ENCODE assay signal across 25 mouse cellular contexts in genomic region chr11:87570743-87571142, GRCm38 (mm10). TPM values are rescaled to one million over a fixed set of nuclear protein-coding genes. Genes with fewer than 3 reads are reported as not detected.
DNase-seq lines count a peak whose midpoint lies in the region; ATAC-seq lines count a peak whose summit lies in the region.
"Had no signal": no experiment of that assay in that cellular context is flagged by ENCODE, and none has a peak within 500 bp of the region (broad histone marks: within the 10 kb centered on the region; RNA-seq: fewer than 3 reads in every experiment).

No protein-coding gene starts in this region.

- H3K36me3 ChIP-seq in heart, embryonic 15.5 days, result no peaks in the 10 kb centered on the region
- H3K36me3 ChIP-seq: G1E; hindbrain, embryonic 10.5 days; limb, embryonic 12.5 days; liver, embryonic 15.5 days had no signal

- no peak overlapping the region for H3K4me3 ChIP-seq in heart, embryonic 15.5 days
- H3K4me3 ChIP-seq: erythroblast, embryonic 14.5 days; forebrain, embryonic 13.5 days; hindbrain, embryonic 10.5 days; limb, embryonic 12.5 days; liver, embryonic 15.5 days had no signal

- no peak for ATAC-seq in heart, embryonic 15.5 days (replicated peaks; ENCODE audit: insufficient number of reproducible peaks, insufficient read depth, low FRiP score, low read depth)
- ATAC-seq: forebrain, embryonic 13.5 days; hindbrain, postnatal 0 days; intestine, postnatal 0 days; lung, postnatal 0 days had no signal

- peaks cover 38% of the 10 kb centered on the region for H3K4me1 ChIP-seq in heart, embryonic 15.5 days (replicated peaks)
- H3K4me1 ChIP-seq: forebrain, embryonic 13.5 days; limb, embryonic 12.5 days had no signal

- peak; percentile 85 for DNase-seq in heart, adult 11 months
- DNase-seq in heart, postnatal 36 days, result no peak
- no peak for DNase-seq in heart, adult 9 months (ENCODE audit: low spot score in 2 of 2)
- peak; percentile 25 for DNase-seq in retina, postnatal 1 day
- no peak for DNase-seq in retina, embryonic 14.5 days (ENCODE audit: low spot score)
- DNase-seq in spleen, postnatal 14 days (ENCODE audit: low spot score in 2 of 2), result no peak
- DNase-seq: cerebellum, adult 8-10 months; gastrocnemius, postnatal 14 days; kidney, postnatal 25 days; thymus, postnatal 36 days had no signal

- H3K9me3 ChIP-seq in heart, embryonic 15.5 days (replicated peaks), result no peaks in the 10 kb centered on the region
- H3K9me3 ChIP-seq: forebrain, embryonic 13.5 days; G1E; hindbrain, embryonic 10.5 days; limb, embryonic 12.5 days; liver, embryonic 15.5 days had no signal

- H3K27ac ChIP-seq in heart, embryonic 15.5 days, result peak overlapping the region; percentile 67
- H3K27ac ChIP-seq: forebrain, embryonic 13.5 days; hindbrain, embryonic 10.5 days; hindbrain, postnatal 0 days; limb, embryonic 12.5 days; liver, embryonic 15.5 days had no signal

- no peak overlapping the region for H3K4me2 ChIP-seq in heart, embryonic 15.5 days
- H3K4me2 ChIP-seq: forebrain, embryonic 13.5 days; limb, embryonic 12.5 days; liver, embryonic 15.5 days; midbrain, embryonic 11.5 days had no signal

- 20% methylated on average over 5 of the region's 5 CpGs for WGBS in heart, embryonic 15.5 days

- intact Hi-C loops in heart, postnatal 36 days (cut with DNase I), result no loop called here

- no peak overlapping the region for H3K9ac ChIP-seq in heart, embryonic 15.5 days
- H3K9ac ChIP-seq: forebrain, embryonic 13.5 days; limb, embryonic 12.5 days; liver, embryonic 15.5 days had no signal

- H3K27me3 ChIP-seq in heart, embryonic 15.5 days, result no peaks in the 10 kb centered on the region
- H3K27me3 ChIP-seq: forebrain, embryonic 13.5 days; limb, embryonic 12.5 days had no signal

RNA-seq across cellular contexts. Expression of gene Sept4, which starts 2.0 kb away (rescaled TPM):
- total RNA-seq in heart, postnatal 36 days (2021), result 10 to 100 TPM; 41.8 to 45.8 TPM
- 23.8 and 25.6 TPM in 2 replicates for polyA plus RNA-seq in heart, embryonic 15.5 days (2015; fragmentation: Nextera tagmentation; extraction: Ambion mirVana)

RNA-seq across cellular contexts. Expression of gene Gm11492, which starts 4.3 kb away (rescaled TPM):
- not detected for total RNA-seq in heart, postnatal 36 days (2021)
- polyA plus RNA-seq in heart, embryonic 15.5 days (2015; fragmentation: Nextera tagmentation; extraction: Ambion mirVana), result not detected in 2 replicates
- total RNA-seq: adrenal gland, postnatal 4 days; gastrocnemius, postnatal 14 days; hindbrain, postnatal 0 days had no signal
- polyA plus RNA-seq: erythroblast, embryonic 14.5 days; forebrain, embryonic 13.5 days; frontal cortex, adult 2 months; G1E; hindbrain, embryonic 10.5 days; hindbrain, postnatal 0 days; intestine, postnatal 0 days; limb, embryonic 12.5 days; liver, embryonic 15.5 days; lung, postnatal 0 days; midbrain, embryonic 11.5 days; neural tube, embryonic 11.5 days; small intestine, adult 2 months had no signal

RNA-seq across cellular contexts. Expression of gene Mtmr4, which starts 21.2 kb away (rescaled TPM):
- total RNA-seq in heart, postnatal 36 days (2021), result 10 to 100 TPM; 18.8 to 27.1 TPM
- polyA plus RNA-seq in heart, embryonic 15.5 days (2015; fragmentation: Nextera tagmentation; extraction: Ambion mirVana), result 13.1 and 18.4 TPM in 2 replicates

RNA-seq across cellular contexts. Expression of gene Hsf5, which starts 46.2 kb away (rescaled TPM):
- total RNA-seq in heart, postnatal 36 days (2021), result not detected
- 0.08 and 0.09 TPM in 2 replicates for polyA plus RNA-seq in heart, embryonic 15.5 days (2015; fragmentation: Nextera tagmentation; extraction: Ambion mirVana)
- total RNA-seq: gastrocnemius, postnatal 14 days had no signal
- polyA plus RNA-seq: erythroblast, embryonic 14.5 days; G1E; intestine, postnatal 0 days; liver, embryonic 15.5 days had no signal

Comparison
In these comparisons a context has a peak if more than half of its experiments do, and no peak if none do; other contexts are left out.
1. DNase-seq: peak in heart, adult 11 months (single experiment) and retina, postnatal 1 day (single experiment); none in heart, postnatal 36 days (0 of 2), heart, adult 9 months (0 of 2), retina, embryonic 14.5 days (single experiment) and spleen, postnatal 14 days (0 of 2).